Mouse (Mus musculus) liver, embryonic 12.5 days (tissue): ENCODE data around the gene Igsf9b. TPM values are rescaled to one million over a fixed set of nuclear protein-coding genes. Genes with fewer than 3 reads are reported as not detected.

Source experiments
- ATAC-seq: fragments of 200-750 bp; cut with Nextera tagmentation; 2 replicates; pipeline ENCODE4 v1.8.0; 2017; ENCODE audit warnings: moderate number of reproducible peaks, mild to moderate bottlenecking, moderate library complexity
- H3K27ac ChIP-seq: fragments of 300-500 bp; sonication (generic); 2 replicates; pipeline ENCODE4 v1.5.1; 2016; ENCODE audit warnings: mild to moderate bottlenecking
- H3K27me3 ChIP-seq: fragments of 300-500 bp; sonication (generic); replicated peaks from 2 replicates; pipeline ENCODE4 v1.6.1; 2016; ENCODE audit warnings: mild to moderate bottlenecking, moderate library complexity
- H3K36me3 ChIP-seq: fragments of 300-500 bp; sonication (generic); 2 replicates; pipeline ENCODE4 v1.6.1; 2016; ENCODE audit warnings: mild to moderate bottlenecking, moderate library complexity
- H3K4me1 ChIP-seq: fragments of 300-500 bp; sonication (generic); 2 replicates; pipeline ENCODE4 v1.6.1; 2016
- H3K4me2 ChIP-seq: fragments of 300-500 bp; sonication (generic); 2 replicates; pipeline ENCODE4 v1.6.1; 2016; ENCODE audit warnings: mild to moderate bottlenecking, moderate library complexity
- H3K4me3 ChIP-seq: fragments of 300-500 bp; sonication (generic); 2 replicates; pipeline ENCODE4 v1.5.1; 2016; ENCODE audit warnings: mild to moderate bottlenecking, moderate library complexity
- H3K9ac ChIP-seq: fragments of 300-500 bp; sonication (generic); 2 replicates; pipeline ENCODE4 v1.6.1; 2016; ENCODE audit warnings: mild to moderate bottlenecking, moderate library complexity
- H3K9me3 ChIP-seq: fragments of 300-500 bp; sonication (generic); replicated peaks from 2 replicates; pipeline ENCODE4 v1.6.1; 2016; ENCODE audit warnings: mild to moderate bottlenecking, moderate library complexity
- WGBS: fragments of 180-500 bp; shearing (Covaris S2); methylation state at CpG from one replicate; pipeline ENCODE4 v1.1.7; 2016; ENCODE audit not compliant: insufficient replicate concordance; 5-methylcytosine and 5-hydroxymethylcytosine counted together
- polyA plus RNA-seq: library from polyadenylated mRNA; unstranded; fragments of >200 nt; fragmentation: Nextera tagmentation; extraction: Ambion mirVana; gene quantifications from 2 replicates; pipeline ENCODE4 v1.2.1, GENCODE M21; 2016

The Igsf9b gene
- polyA plus RNA-seq, 1 experiment from 2014 or later = 0.15 TPM

DNA sequence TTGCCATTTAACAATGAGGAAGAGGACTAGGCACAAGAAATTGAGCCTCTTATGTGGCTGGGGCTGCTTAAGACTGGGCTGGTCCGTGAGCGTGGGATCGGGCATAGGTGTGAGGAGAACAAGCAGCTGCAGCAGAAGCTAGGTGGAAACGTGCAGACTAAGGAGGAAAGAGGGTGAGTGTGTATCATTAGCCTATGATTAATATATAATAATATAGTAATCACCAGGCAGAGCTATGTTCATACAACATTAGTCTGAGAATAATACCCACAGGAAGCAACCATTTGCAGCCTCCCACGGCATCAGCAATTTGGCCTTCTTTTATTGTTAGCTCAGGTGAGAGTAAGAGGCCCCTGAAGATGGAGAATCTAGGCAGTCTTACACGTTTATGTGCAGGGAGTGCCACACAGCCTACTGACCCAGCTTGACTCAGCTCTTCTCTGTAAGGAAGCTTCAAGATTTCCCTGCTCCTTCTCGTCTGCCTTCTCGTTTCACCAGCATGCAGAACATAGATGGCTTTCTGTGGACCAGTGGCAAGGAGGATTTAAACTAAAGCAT lies 22.6 kb upstream of the Igsf9b start:
- Histone ChIP-seq H3K4me1 (no peaks in the 10 kb centered on the region), H3K4me2 (no peak overlapping the region), H3K9me3 (no peaks in the 10 kb centered on the region), H3K27ac (no peak overlapping the region), H3K36me3 (no peaks in the 10 kb centered on the region), H3K27me3 (no peaks in the 10 kb centered on the region), H3K4me3 (no peak overlapping the region), H3K9ac (no peak overlapping the region)
- 57% methylated on average over 8 of the region's 8 CpGs for WGBS
- ATAC-seq = no peak

DNA sequence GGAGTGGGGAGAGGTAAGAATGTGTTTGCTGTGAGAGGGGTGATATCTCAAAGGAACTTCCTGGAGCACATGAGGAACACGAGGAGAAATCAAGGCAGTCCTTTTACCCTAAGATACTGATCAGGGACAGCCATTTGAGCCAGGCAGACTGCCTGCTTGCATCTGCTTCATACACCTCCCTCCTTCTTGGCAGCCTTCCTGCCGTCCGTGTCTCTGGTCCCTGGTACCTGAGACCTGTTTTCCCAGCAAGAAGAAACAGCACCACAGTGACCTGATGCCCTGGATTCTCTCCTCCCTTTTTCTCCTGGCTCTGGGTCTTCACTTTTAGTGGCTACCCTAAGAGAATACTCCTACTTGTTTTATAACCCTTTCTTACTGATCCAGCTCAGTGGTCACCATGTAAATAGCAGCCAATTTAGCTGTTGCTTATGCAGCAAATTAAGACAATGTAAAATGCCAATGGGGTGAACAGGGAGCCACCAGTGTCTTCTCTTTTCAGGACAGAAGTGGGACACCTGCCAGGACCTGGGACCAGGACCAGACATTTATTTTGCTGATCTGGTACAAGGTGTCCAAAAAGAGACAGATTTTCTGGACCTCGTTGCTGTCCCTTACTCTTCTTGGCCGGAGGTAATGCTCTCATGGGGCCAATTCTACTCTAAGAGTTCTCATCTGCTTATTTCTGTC lies 21.5 kb upstream of the Igsf9b start:
- Histone ChIP-seq H3K4me3 (no peak overlapping the region), H3K4me2 (no peak overlapping the region), H3K4me1 (no peaks in the 10 kb centered on the region), H3K9me3 (no peaks in the 10 kb centered on the region), H3K9ac (no peak overlapping the region), H3K27ac (no peak overlapping the region), H3K27me3 (no peaks in the 10 kb centered on the region), H3K36me3 (no peaks in the 10 kb centered on the region)
- WGBS = 47% methylated on average over 5 of the region's 5 CpGs
- ATAC-seq = no peak

DNA sequence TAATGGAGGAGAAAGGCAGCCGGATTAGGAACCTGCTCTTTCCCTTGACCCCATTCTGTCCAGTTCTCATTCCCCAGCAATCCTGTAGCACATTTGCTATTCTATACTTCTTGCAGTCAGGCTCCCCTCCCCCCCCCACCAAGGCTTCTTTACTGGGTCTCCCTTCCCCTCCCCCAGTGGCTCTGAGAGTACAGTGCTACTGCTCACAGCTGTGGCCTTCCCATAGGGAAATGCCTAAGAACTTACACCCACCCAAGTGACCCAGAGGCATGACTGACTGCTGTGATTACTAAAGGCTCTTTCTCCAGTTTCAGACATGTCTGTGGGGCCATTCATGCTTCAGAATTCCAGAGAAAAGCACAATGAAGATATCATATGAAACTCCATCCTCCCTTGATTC lies 20.0 kb upstream of the Igsf9b start:
- H3K4me1 ChIP-seq = no peaks in the 10 kb centered on the region
- WGBS = 85% methylated on average over 1 of the region's 1 CpGs

DNA sequence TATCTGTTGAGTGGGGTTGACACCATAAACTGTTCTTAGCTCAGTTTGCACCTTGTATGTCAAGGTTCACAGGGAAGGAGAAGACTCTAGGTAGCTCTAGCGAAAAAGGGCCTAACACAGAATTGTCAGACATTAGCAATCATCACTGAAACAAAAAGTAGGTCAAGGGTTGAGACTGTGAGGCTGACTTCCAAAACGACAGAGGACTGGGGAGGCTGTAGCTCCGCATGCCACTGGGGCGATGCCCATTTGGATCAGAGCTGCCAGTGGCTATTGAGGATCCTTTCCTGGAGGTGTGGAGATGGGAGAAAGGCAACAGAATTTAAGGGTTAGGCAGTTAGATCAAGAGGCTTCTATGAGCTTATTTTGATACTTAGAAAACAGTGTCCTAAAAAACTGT lies 18.0 kb upstream of the Igsf9b start:
- no peak overlapping the region for H3K27ac ChIP-seq
- no peaks in the 10 kb centered on the region for H3K4me1 ChIP-seq
- H3K4me2 ChIP-seq = no peak overlapping the region
- H3K4me3 ChIP-seq = no peak overlapping the region
- no peaks in the 10 kb centered on the region for H3K36me3 ChIP-seq
- H3K9me3 ChIP-seq = no peaks in the 10 kb centered on the region
- ATAC-seq = no peak
- 62% methylated on average over 4 of the region's 4 CpGs for WGBS
- no peaks in the 10 kb centered on the region for H3K27me3 ChIP-seq
- H3K9ac ChIP-seq = no peak overlapping the region

More for the DNA sequence above, 20.0 kb upstream of the Igsf9b start:
- no peak overlapping the region for H3K27ac ChIP-seq
- no peaks in the 10 kb centered on the region for H3K27me3 ChIP-seq
- H3K36me3 ChIP-seq = no peaks in the 10 kb centered on the region
- no peak overlapping the region for H3K4me2 ChIP-seq
- no peak overlapping the region for H3K4me3 ChIP-seq
- ATAC-seq = no peak
- no peak overlapping the region for H3K9ac ChIP-seq
- H3K9me3 ChIP-seq = no peaks in the 10 kb centered on the region

DNA sequence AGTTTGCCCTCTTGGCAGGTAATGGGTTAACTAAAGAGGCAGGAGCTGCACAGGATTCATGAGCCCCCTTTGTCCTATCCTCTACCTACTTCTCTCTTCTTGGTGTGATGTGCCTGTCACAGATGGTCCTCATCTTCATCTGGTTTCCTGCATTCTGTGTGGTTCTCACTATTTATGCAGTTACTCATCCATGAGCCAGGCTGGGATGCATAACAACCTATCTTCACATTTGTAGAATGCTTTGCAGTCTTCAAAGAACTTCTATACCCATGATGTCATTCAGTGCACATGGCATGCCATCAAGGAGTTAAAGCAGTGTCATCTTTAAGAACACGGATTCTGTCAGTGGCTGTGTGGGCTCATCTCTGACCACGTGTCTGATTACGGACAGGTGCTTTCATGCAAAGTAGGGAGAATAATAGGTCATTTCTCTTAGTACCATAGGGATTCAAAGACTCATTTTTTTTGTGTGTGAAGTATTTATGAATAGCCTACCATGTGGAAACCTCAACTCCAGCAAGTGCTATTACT lies 13.2 kb upstream of the Igsf9b start:
- H3K36me3 ChIP-seq = no peaks in the 10 kb centered on the region
- H3K9me3 ChIP-seq = no peaks in the 10 kb centered on the region
- 56% methylated on average over 3 of the region's 3 CpGs for WGBS
- no peak overlapping the region for H3K4me2 ChIP-seq
- H3K27me3 ChIP-seq = no peaks in the 10 kb centered on the region; the same call in 1 of the 2 replicates
- H3K9ac ChIP-seq = no peak overlapping the region
- no peak for ATAC-seq
- no peaks in the 10 kb centered on the region for H3K4me1 ChIP-seq
- H3K4me3 ChIP-seq = no peak overlapping the region
- H3K27ac ChIP-seq = no peak overlapping the region

DNA sequence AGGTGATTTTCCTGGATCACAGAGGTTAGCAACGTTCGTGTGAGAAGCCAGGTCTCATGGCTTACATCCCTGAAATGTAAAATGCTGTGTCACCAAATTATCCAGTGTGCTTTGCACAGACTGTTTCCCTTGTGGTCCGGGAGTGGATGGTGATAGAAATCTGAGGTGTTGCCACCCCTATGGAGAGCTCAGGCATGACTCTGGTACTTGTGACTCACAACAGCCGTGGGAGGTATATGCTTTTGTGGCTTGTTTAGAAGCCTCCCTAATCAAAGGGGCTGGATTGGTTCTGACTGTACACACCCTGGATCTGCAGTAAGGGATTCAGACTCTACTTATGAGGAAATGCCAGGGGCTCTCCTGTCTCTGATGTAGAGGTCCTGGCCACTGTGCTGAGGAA lies 12.7 kb upstream of the Igsf9b start:
- WGBS = 64% methylated on average over 4 of the region's 4 CpGs
- H3K4me2 ChIP-seq = no peak overlapping the region
- H3K4me1 ChIP-seq = no peaks in the 10 kb centered on the region
- no peak overlapping the region for H3K4me3 ChIP-seq
- H3K9ac ChIP-seq = no peak overlapping the region
- no peak for ATAC-seq
- H3K27me3 ChIP-seq = no peaks in the 10 kb centered on the region; the same call in 1 of the 2 replicates
- no peaks in the 10 kb centered on the region for H3K9me3 ChIP-seq
- H3K27ac ChIP-seq = no peak overlapping the region
- H3K36me3 ChIP-seq = no peaks in the 10 kb centered on the region

DNA sequence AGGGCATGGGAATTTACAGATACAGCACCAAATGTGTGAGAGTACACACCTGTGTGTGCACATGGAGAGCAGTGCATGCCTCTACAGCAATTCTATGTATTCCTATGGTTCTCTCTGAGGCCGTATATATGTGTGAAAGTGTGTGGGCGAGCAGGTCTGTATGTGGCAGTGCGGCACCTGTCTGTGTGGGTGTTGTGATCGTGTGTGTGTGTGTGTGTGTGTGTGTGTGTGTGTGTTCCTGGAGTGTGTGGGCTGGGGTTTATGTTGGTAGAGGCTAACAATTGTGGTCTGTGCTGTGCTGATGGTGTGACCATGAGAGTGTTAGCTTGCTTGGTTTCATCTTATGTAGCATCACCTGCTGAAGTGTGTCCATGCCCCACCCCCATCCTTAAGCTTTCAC lies 12.1 kb upstream of the Igsf9b start:
- 57% methylated on average over 4 of the region's 4 CpGs for WGBS
- H3K27ac ChIP-seq = no peak overlapping the region
- H3K4me3 ChIP-seq = no peak overlapping the region
- no peak overlapping the region for H3K4me2 ChIP-seq
- H3K9me3 ChIP-seq = no peaks in the 10 kb centered on the region
- H3K4me1 ChIP-seq = no peaks in the 10 kb centered on the region
- no peaks in the 10 kb centered on the region for H3K36me3 ChIP-seq
- H3K27me3 ChIP-seq = no peaks in the 10 kb centered on the region; the same call in 1 of the 2 replicates
- ATAC-seq = no peak
- H3K9ac ChIP-seq = no peak overlapping the region

DNA sequence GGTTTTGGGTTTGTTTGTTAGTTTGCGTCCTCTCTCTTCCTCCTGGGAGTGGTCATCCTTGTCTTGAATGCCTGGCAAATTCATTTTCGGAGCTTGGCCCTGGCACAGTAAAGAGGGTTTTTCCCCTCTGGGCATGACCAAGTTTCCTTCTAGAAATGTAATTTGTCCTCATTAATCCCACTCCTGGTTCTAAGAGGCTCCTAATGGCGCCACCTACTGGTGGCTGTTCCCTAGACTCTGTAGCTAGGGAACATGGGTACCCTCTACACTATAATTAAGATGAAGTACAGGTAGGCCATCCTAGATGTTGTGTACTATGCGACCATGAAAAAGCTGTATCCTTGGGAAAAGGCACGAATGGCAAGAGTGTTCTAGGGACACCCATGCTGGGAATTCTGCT lies 11.6 kb upstream of the Igsf9b start:
- Histone ChIP-seq H3K4me2 (no peak overlapping the region), H3K9ac (no peak overlapping the region), H3K27me3 (no peaks in the 10 kb centered on the region; the same call in 1 of the 2 replicates), H3K36me3 (no peaks in the 10 kb centered on the region), H3K27ac (no peak overlapping the region), H3K4me1 (no peaks in the 10 kb centered on the region), H3K9me3 (no peaks in the 10 kb centered on the region), H3K4me3 (no peak overlapping the region)
- ATAC-seq = no peak
- 20% methylated on average over 5 of the region's 5 CpGs for WGBS

DNA sequence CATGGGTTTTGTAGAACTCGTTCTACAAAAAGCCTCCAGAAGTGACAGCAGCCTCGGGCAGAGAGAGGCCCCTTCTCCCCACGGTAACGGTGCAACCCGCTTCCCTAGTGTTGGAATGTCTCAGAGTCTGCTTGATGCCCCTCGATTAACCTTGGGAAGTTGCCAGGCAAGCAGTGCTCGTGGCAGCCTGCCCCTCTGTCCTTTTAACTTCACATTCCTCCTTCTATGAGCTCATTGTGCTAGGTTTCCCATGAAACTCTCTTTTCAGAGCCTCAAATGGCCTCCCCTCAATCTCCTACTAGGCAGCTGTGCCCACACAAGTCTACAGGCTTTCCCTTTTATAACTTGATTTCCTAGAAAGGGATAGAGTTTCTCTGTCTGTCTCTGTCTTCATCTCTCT lies 10.6 kb upstream of the Igsf9b start:
- 36% methylated on average over 7 of the region's 7 CpGs for WGBS
- Histone ChIP-seq H3K9me3 (no peaks in the 10 kb centered on the region), H3K4me1 (no peaks in the 10 kb centered on the region), H3K36me3 (no peaks in the 10 kb centered on the region), H3K27me3 (peaks cover 5% of the 10 kb centered on the region; the same call in 1 of the 2 replicates), H3K4me3 (no peak overlapping the region), H3K27ac (no peak overlapping the region), H3K9ac (no peak overlapping the region), H3K4me2 (no peak overlapping the region)
- ATAC-seq = no peak

DNA sequence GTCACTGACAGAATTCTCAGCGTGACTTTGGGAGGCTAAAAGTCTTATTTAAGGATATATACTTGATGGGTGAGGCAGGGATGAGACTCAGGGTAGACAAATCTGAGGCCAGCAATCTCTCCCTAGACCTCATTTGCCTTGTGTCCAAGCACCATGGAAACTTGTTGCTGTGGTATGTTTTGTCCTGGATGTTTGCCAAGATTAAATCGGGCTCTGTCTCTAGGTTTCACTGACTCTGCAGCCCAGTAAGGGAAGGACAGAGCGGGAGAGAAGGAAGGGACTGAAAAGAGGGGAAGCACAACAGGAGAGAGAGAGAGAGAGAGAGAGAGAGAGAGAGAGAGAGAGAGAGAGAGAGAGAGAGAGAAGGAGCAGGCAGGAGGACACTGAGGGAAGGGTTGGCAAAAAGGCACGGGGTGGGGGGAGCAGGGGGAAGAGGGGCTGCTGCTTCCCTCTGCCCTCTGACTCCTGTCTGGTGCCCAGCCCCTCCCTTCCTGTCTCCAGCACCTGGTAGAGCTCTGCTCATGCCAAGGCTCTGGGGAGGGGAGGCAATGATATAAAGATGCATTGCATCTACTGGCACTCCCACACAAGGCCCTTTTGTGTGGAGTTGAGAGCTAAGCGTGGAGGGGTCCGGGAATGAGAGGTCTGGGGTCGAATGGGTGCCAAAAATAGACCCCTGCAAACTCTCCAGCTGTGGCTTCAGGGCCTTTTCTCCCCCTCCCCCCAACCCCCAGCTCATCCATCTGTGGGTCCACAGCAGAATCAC lies 9.3 kb upstream of the Igsf9b start:
- ATAC-seq = no peak
- Histone ChIP-seq H3K27me3 (peaks cover 5% of the 10 kb centered on the region; the same call in 1 of the 2 replicates), H3K9ac (no peak overlapping the region), H3K4me2 (no peak overlapping the region), H3K4me1 (no peaks in the 10 kb centered on the region), H3K4me3 (no peak overlapping the region), H3K9me3 (no peaks in the 10 kb centered on the region), H3K36me3 (no peaks in the 10 kb centered on the region), H3K27ac (no peak overlapping the region)
- 49% methylated on average over 7 of the region's 7 CpGs for WGBS

DNA sequence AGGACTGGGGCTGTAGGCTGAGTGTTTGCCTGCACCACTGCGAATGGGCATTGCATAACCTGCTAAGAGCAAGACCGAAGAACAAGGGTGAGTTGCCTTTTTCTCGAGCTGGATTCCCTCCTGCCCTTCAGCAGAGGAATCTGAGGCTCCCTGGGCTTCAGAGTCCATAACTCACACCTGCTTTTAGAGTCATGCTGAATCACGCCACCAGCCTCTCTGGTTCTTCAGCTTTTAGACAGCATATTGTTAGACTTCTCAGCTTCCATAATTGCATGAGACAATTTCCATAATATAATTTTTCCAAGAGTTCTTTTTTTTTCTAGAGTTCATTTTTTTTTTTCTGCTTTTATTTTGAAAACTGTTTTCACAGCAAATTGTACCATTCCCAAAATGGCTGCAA lies 4.6 kb upstream of the Igsf9b start:
- Histone ChIP-seq H3K4me2 (no peak overlapping the region), H3K9ac (no peak overlapping the region), H3K27me3 (peaks cover 36% of the 10 kb centered on the region), H3K4me3 (no peak overlapping the region), H3K4me1 (peaks cover under 1% of the 10 kb centered on the region; the same call in 1 of the 2 replicates), H3K36me3 (no peaks in the 10 kb centered on the region), H3K27ac (no peak overlapping the region), H3K9me3 (no peaks in the 10 kb centered on the region)
- no peak for ATAC-seq
- 47% methylated on average over 4 of the region's 4 CpGs for WGBS
